Mouse (Mus musculus): ENCODE measurements around the gene Hcn4.

Gene Hcn4

DNA sequence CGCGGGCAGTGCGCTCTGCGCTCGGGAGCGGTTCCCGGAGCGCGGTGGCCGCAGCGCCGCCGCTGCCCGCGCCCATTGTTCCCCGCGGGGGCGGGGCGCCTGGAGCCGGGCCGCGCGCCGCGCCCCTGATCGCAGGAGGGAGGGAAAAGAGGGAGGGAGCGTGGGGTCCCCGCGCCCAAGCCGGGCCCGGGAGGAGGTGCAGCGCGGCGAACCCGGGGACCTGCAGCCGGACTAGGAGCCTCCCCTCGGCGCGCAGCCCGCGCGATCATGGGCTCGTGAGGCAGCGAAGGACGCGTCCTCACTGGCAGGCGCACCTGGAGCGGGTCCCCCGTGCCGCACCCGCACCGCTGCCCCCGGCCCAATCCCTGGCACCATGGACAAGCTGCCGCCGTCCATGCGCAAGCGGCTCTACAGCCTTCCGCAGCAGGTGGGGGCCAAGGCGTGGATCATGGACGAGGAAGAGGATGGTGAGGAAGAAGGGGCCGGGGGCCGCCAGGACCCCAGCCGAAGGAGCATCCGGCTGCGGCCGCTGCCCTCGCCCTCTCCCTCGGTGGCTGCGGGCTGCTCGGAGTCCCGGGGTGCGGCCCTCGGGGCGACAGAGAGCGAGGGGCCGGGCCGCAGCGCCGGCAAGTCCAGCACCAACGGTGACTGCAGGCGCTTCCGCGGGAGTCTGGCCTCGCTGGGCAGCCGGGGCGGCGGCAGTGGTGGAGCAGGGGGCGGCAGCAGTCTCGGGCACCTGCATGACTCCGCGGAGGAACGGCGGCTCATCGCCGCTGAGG is at the start of gene Hcn4:
Hcn4 (plus strand) TSS at position 274 of the 779 bp plus-strand sequence.
- no peak for DNase-seq (ENCODE audit: low read depth)

DNA sequence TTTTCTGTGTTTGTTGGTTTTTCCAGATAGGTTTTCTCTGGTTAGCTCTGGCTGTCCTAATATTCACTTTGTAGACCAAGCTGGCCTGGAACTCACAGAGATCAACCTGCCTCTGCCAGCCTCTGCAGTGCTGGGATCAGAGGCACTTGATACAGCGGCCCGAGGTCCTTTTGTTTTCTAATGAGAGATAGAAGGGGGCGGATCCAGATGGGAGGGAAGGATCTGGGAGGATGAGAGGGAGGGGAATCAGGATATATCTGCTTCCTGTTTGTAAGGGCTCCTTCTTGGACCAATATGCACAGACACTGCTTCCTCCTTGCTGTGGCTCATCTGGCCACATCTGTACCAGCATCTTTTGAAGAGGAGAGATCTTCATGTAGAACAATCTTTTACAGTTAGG is 48.5 kb upstream of the Hcn4 start:
- no peak for DNase-seq (ENCODE audit: low read depth)

DNA sequence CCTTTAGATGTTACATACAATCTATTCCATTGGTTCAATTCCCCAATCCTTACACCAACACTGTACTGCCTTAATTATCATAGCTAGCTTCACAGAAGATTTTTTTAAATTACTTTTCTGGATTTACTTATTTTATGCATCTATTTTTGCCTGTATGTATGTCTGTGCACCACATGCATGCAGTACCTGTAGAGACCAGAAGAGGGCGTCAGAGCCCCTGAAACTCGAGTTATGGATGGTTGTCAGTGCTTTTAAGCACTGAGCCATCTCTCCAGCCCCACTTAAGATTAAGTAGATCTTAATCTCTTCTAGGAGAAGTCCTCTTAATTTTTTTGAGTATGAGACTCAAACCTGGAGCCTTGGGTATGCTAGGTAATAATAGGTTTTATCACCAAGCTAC is 47.8 kb upstream of the Hcn4 start:
- DNase-seq (ENCODE audit: low read depth) = no peak

DNA sequence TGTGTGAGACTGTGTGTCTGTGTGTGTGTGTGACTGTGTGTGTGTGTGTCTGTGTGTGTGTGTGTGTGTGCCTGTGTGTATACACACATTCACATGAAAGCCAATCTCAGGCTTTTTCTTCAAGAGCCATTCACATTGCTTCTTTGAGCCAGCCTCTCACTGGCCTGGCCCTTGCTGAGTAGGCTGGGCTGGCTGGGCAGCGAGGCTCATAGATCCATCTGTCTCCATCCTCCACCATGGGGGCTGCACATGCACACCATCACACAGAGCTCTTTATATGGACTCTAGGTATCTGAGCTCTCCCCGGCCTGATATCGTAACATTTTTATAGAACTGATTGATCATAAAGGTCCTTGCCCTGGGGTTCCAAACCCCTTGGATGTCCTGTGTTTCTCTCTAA is 33.7 kb upstream of the Hcn4 start:
- DNase-seq (ENCODE audit: low read depth) = no peak

DNA sequence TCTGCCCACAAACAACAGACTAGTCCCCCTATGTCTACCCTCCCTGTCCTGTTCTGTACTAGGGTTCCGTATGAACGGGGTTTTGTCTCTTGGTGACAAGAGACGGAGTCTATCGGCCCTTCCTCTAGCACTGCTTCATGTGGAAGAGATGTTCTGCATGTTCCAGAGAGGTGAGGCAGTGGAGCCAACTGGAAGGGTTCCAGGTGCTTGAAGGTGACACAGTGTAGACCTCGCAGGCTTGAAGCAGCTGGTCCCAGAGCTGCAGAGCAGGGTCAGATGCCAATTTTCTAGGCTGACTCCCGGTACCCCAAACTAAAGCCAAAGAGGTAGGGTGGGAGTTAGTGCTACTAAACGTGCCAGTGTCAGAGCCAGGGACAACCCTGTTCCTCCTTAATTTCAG is 25.1 kb upstream of the Hcn4 start:
- no peak for DNase-seq (ENCODE audit: low read depth)

DNA sequence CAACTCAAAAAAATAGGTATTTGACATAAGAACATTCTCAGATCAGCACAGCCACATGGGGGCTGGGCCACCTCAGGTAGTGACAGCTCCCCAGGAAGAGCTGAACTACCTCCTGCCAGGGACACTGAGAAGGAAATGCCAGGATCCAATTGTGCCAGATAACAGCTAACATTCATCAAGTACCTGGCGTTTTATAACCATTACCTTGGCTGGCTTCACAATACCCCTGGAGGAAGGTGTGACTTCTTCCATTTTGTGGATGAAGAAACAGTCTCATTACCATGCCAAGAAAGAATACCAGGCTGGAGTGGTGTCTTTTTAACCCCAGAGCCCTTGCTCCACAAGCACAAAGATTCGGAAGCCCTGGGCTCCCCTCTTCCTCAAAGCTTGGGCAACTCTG is 21.8 kb upstream of the Hcn4 start:
- no peak for DNase-seq (ENCODE audit: low read depth)

DNA sequence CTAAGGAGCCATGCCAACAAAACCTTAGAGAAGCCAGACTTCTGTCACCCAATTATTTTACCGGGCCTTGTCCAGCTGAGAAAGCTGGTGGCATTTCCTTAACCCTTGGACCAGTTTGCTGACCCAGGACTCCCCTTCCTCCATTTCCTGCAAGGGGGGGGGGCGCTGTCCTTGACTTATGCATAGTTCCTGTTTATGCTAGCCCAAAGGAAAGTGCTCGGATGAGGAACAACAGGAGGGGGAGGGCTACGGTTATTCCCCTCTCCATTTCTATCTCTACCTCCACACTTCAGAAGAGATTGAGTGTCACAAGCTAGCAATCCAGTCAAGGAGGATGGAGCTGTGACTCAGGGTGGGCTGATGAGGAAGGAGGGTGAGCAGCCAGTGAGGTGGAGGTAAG is 20.9 kb upstream of the Hcn4 start:
- DNase-seq (ENCODE audit: low read depth) = no peak

DNA sequence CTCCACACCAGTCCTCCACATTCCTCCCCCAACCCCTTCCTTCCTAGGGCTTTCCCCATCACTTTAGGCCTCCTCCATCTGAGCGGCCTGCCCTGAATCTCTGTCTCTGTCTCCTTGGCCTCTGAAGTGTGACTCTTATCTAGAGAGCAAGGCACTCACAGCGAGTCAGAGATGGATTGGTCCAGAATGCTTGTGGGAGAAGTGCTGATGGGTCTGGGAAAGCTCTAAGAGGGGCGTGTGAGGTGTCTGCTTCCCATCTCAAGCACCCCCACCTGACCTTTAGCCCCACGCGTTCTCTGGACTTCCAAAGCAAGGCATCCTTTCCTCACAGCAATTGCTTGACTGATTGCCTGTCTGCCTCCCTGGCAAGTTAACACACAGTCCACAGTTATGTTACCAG is 20.4 kb upstream of the Hcn4 start:
- DNase-seq (ENCODE audit: low read depth) = no peak

DNA sequence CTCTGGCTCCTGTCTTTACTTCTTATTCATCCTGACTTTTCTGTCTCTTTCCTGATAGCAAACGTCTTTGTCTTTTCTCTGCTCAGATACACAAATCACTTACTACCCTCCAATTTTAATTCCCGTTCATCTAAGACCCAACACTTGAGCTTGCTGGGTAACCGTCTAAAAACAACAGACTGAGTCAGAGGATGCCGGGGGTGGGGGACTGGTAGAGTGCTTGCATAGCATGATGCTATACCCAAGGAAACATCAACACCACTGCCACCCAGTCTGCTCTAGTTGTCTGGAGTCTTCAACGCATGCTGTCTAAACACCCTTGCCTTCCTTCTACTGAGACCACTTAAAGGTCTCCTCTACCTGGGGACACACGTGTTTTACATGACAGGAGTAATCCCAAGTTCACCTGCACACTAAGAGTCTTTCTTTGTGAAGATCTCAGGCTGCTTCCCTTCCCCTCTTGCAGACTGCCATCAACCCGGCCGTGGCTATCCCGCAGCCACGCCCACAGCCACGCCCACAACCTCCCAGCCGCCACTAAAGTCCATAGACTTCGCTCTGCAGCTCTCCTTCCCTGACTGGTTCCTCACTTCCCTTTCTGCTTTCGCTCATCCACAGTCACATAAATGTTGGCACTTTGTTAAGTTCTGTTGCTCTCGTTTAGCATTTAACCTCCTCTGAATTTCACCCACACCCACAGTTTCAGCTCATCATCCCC is 17.5 kb upstream of the Hcn4 start:
- no peak for DNase-seq (ENCODE audit: low read depth)

DNA sequence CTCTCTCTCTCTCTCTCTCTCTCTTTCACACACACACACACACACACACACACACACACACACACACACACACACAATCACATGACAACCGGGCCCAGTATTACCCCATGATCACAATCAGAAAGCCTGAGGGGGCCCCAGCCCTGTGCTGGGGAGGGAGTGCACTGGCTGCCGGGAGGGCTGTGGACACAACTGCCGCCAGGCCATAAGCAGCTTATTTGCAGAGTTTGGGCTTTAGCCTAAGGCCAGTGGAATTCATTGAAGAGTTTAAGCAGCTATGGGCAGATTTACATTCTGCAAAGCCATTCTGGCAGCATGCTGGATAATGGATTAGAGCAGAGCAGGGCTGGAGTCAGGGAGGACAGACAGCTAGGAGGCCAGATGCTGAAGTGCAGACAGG is 12.0 kb upstream of the Hcn4 start:
- no peak for DNase-seq (ENCODE audit: low read depth)

DNA sequence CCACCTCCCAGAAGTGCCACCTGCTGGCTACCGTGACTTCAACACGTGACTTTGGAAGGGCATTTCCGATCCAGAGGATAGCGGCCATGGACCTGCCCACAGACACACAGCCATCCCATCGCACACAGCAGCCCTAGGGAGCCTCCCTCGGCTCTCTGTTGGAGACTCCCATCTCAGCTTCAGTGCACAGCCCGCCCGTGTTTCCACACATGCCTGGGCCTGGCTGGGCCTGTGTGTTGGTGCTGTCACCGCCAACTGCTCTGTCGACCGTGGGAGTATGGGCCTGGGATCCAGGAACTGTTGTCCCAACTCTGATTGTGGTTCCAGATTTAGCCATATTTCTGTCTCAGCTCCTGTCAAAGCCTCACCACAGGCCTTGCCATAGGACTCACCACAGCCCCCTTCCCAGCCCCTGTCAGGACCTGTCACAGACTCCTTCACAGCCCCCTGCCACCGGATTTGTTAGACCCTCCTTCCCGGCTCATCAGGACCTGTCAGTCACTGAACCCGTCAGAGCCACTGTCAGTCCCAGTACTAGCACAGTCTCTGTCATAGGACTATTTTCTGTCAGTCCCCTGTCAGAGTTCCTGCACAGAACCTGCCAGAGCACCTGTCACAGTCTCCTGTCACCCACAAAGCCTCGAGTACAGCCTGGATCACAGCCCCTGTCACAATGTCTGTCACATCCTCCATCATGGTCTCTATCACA is 7.5 kb upstream of the Hcn4 start:
- DNase-seq (ENCODE audit: low read depth) = no peak

DNA sequence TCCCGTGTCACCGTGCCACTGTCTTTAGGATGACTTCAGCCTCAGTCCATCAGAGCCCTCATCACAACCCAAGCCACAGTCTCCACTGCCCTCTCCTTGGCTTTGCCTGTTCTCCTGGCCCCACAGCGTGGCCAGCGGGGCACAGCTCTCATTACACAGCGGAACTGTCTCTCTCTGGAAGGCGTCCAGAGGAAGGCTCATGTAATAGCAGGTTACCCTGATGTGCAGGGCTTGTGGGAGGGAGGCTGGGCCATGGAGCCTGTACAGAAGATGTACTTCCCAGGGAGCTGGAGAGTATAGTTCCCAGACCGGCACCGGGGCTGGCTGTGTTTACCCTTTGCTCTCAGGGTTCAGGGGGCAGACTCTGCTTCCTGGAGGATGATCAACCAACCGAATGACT is 6.8 kb upstream of the Hcn4 start:
- no peak for DNase-seq (ENCODE audit: low read depth)

DNA sequence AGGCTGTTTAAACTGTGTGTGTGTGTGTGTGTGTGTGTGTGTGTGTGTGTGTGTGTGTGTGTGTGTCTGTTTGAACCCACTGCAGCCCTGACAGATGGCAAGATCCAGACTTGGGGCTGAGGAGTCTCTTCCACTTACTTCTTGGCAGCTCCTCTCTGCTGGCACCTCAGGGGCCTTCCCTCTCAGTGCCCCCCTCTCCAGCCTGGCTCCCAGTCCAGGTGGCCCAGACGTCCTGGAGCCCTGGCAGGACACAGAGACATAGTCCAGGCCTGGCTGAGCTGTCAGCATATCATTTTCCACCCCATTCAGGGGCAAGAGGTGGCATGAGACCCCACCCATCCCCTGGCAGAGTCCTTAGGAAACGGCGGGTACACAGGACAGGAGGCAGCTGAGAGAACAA is 5.5 kb upstream of the Hcn4 start:
- no peak for DNase-seq (ENCODE audit: low read depth)

DNA sequence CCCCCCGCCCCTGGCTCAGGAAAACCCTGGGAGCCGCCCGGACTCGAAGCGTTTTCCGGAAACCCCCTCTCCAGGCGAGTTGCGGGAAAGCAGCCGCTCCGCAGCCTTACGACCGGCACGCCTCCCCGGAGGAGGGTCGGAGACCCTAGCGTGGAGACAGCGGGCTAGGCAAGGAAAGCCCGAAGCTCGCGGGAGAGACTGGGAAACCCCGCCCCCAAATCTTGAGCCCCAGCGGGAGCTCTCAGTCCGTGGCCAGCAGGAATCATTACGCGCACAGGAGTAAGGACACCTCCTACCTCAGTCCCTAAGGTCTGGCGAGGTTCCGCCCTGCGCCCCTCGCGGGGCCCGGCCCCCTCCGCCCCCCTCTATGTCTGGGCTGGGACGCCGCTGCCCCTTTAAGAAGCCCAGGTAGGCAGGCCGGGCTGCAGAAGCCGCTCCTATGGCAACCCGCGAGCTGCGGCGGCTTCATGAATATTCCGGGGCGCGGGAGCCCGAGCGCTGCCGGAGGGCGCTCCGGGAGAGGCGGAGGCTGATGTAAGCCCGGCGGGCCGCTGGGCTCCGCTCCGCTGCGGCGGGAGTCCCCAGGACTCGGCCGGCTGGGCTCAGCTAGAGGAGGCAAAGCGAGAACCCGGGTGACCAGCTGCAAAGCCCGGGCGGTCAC is 651 bp upstream of the Hcn4 start:
- DNase-seq (ENCODE audit: low read depth) = no peak

DNA sequence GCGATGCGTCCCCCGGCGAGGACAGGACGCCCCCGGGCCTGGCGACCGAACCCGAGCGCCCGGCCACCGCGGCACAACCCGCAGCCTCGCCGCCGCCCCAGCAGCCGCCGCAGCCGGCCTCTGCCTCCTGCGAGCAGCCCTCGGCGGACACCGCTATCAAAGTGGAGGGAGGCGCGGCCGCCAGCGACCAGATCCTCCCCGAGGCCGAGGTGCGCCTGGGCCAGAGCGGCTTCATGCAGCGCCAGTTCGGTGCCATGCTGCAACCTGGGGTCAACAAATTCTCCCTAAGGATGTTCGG is 655 bp downstream of the Hcn4 start:
- no peak for DNase-seq (ENCODE audit: low read depth)

DNA sequence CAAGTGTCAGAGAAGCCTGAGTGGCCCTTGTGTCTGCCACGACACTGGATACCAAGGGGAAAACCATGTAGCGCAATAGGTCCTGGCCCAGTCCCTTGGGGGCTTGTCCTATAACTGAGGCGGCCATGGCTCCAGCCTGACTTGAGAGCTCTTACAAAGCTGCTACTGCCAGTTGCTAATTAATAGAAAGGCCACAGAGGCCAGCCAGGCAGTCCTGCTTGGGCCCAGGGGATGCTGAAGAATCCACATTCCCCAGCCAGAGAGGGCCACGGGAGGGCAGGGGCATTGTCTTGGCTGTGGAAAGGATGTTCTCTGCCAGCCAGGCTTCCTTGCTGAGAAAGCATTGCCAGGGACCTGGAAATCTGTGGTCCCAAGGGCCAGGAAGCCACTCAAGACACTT is 6.4 kb downstream of the Hcn4 start:
- no peak for DNase-seq (ENCODE audit: low read depth)

DNA sequence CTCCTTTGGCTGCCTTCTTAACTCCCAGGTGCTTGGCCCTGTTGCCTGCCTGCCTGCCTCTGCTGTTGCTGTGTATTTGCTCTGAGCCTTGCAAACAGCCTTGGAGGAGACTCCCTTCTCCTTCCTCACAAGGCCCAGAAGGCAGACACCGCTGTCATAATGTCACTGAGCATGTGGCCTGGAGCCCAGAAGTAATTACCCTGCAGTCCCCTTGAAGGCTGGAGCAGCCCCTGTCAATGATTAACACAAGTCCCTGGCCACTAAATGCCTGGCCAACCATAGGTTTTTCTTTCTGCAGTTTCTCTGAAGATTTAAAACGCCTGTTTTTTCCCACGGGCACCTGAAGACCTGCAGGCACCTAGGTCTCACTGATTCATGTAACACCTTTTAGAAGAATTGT is 9.7 kb downstream of the Hcn4 start:
- DNase-seq (ENCODE audit: low read depth) = no peak

DNA sequence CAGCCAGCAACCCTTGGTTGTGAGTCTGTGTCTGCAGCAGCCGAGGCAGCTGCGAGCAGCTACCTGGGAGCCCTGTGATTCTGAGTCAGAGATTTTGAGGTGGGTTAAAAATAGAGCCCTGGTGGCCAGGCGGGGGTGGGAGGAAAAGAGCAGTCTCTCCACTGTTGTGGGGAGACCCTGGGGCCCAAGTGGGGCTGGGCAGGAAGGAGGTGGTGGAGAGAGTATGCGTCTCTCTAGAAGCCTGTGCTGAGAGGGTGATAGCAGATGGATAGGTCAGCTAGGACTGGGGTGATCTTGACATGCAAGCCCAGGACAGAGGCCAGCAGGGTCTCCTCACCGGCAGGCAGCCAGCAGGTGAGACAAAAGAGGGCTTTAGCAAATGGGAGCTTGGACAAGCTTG is 14.0 kb downstream of the Hcn4 start:
- DNase-seq (ENCODE audit: low read depth) = no peak

DNA sequence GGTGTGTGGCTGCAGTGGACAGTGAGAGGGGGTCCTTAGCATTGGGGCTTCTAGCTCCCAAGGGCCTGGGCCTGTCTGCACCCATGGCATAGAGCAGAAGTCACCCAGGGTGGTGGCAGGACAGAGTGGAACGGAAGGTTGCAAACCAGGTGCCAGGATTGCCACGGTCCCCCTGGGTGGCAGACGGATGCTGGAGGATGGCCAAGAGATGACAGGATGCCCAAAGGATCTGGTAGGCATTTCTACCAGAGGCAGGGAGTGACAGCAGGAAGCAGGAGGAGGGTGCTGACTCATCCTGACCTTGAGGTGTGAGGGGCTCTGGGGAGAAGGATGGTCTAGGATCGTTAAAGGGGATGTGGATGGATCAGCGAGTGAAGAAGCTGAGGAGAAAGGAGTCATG is 15.3 kb downstream of the Hcn4 start:
- no peak for DNase-seq (ENCODE audit: low read depth)

DNA sequence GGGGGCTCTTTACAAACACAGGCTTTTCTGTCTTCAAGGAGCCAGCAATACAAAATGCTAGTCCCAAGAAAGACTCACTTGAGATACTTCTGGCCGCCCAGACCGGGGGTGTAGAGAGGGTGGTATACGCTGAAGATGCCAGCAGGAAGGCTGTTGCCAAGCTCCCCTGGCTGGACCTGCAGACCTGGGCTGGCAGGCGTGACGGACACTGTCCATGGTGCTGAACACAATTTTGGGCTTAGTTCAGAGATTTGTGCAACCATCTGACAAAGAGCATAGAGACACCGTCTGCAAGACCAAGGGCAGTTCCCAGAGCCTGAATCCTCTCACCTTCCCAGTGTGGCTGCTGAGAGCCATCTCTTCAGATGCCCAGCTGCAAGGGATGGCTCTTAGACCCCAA is 18.4 kb downstream of the Hcn4 start:
- DNase-seq (ENCODE audit: low read depth) = peak; percentile 7

DNA sequence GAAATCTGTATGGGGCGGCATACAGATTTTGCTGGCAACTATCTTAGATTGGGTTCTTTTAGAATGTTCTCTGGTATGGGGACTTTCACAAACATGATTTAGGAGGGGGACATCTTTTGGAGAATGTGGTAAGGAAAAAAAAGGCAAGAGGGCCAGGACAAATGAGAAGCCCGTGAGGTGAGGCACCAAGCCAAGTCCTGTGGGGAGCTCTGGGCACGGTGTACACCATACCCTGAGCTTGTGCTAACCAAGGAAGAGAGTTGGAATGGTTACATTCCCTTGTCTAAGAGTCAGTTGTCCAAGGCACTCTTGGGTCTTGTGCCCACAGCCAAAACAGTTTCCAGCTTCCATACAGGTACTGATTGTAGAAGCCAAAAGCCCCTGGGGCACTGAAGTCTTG is 21.4 kb downstream of the Hcn4 start:
- no peak for DNase-seq (ENCODE audit: low read depth)

DNA sequence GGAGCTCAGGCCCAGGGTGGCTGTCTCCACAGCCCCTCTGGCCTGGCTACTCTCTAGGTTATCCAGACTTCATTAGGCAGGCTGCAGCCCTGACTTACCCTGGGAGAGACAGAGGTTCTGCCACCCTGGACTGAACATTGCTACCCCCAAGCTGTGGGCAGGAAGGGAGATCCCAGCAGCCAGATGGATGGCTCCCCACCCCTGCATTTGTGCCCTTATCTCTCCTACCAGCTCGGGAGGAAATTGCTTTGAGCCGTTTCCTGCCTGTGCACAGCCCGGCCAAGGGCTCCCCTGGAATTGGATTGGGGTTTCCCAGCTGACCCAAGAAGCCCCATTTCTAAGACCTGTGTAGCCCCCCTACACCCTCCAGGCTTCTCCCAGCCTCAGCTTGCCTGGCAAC is 23.8 kb downstream of the Hcn4 start:
- no peak for DNase-seq (ENCODE audit: low read depth)

DNA sequence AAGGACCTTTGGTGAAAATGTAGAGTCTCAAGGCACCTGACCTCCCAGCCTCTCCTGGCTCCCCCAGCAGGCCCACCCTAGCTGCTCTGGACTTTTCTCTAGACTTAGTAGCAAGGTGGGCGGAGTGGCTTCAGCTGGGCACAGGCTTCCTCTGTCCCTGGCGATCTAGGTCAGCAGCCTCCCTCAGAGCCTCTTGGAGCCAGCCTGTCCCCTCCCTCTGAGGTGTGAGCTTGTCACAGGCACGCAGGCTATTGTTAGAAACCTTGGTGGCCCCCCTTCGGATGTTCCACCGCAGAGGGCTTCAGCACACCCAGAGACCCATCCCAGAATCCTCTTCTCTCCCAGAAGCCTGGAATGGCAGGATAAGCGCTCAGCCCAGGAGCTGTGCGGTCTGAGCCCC is 24.5 kb downstream of the Hcn4 start:
- DNase-seq (ENCODE audit: low read depth) = no peak

Measured in fibroblast of lung, adult 2 months (primary cell).